Mouse (Mus musculus) right cerebral cortex, postnatal 4 days (tissue): ENCODE results near the gene Map3k5.

Source experiments
- DNase-seq: peaks from one replicate; pipeline ENCODE4 v3.0.0-alpha.2; 2022

Gene Map3k5

DNA sequence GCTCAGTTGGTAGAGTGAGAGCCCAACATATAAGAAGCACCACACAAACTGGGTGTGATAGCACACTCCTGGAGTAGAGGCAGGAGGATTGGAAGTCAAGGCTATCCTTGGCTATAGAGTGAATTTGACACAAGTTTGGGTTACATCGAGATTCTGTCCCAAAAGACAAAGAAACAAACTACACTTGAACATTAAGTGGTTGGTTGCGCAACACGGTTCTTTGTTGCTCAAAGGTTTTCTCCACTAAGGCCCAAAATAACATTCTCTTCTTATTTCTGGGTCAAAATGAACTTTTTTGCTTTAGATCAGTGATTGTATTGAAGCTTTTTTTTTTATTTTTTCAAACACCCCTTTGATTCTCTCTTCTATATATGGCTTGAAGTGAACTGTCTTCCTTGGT, 75.7 kb downstream of the Map3k5 start:
- no peak for DNase-seq

DNA sequence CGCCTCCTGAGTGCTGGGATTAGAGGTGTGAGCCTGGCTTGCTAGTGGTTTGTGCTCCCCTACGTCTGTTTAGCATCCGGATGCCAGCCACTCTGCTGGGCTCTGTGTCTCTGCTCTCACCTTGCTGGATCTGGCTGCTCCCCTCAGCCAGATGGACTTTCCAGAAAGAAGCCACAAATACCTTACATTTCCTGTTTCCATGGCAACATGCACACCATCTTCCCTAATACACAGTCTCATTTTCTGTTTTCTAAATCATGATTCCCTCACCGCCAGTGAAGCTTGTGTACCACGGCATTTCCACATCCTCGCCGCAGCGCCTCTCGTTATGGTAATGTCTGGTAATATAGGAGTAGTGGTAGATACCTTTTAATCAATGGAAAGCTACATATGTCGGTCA, 84.1 kb downstream of the Map3k5 start:
- DNase-seq: no peak

DNA sequence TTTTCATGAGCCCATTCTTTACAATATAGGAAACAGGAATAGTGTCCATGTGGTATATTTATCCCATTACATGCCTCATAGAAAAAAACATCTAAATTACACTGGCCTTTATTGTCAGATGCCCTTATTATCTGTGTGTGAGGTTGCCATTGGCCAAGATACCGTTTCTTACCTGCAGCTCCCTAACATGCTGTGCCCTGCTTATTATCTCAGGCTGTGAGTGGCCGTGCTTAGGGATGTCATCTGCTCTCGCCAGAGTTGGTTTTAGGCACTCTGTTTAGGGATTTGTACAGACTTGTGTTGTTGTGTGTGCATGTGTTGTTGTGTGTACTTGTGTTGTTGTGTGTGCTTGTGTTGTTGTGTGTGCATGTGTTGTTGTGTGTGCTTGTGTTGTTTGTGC, 84.5 kb downstream of the Map3k5 start:
- DNase-seq: no peak

DNA sequence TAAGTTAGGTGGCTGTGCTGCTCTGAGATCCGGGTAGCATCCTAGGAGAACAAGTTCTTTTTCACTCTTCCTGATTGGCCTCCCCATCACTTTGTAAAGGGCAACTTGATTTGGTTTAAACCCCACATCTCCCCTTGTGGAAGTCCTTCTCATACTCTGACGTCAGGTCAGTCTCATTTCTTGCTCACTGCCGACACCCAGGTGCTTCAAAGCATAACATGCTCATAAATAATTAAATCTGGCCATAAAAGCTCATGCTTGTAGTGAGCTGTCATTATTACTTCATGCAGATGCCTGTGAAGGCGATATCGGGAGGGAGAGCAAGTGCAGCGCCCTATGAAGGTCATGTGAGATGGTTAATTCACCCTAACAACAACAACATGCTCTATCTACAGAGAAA, 87.0 kb downstream of the Map3k5 start:
- DNase-seq: no peak

DNA sequence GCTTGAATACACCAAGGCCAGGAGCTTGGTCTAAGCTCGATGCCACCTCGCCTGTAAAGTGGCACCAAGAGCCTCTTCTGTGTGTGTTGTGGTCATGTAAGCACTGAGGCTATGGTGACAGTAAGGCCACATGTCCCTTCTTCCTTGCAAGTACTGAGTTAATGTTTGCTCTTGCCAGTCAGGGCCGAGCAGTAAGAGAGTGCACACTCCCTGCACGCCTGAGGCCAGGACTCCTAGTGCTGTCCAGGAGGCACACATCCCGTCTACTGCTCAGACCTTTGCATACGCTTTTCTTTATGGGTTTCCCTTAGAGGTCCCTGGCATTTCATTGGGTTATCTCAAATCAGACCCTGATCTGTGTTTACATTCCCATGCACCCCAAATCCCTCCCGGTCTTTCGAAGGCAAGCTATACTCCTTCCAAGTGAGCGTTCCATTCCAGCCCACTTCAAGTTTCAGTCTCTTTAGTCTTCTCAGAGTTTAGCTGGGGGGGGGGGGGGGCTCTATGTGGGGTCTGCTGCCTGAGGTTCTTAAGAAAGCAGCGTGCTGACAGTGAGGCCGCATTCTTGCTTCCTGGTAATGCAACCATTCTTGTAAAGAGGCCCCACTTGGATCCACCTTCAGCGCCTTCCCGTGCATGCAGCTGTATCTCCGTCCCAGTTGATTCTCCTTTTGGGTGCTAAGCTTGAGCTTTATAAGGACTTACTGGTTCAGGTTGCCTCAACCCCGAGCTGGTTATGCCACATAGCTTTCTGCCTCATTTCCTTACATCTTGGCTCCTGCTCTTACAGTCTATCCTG, 87.6 kb downstream of the Map3k5 start:
- no peak for DNase-seq

DNA sequence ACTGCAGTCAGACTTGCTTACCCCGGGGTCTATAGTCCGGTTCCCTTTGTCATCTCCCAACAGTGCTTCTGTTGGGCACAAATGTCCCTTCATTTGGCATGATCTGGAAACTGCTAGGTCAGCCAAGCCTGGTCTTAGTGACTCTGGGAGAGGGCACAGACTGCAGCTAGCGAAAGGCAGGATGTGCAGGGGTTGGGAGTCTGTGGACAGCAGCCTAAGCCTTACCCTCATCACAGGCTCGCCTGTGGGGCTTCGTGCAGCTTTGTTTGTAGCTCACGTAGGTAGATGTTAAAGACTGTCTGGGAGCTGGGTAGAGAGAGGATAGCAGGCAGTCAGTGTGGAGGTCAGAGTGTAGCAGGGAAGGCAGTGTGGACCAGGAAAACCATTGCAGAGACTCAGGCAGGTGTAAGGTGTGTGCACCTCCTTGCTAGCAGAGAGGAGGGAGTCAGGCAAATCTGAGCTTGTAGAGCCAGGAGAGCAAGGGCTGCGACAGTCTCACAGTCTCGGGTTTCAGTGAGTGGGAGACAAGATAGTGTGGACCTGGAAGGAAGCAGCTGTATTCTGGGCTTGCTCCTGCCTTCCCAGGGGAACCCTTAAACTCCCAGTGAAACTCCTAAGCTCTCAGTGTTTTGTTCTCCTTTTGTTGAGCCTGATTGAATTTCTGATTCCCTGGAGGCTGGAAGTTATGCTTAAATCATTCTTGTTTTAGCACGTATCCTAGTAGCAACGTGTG, 88.5 kb downstream of the Map3k5 start:
- no peak for DNase-seq

DNA sequence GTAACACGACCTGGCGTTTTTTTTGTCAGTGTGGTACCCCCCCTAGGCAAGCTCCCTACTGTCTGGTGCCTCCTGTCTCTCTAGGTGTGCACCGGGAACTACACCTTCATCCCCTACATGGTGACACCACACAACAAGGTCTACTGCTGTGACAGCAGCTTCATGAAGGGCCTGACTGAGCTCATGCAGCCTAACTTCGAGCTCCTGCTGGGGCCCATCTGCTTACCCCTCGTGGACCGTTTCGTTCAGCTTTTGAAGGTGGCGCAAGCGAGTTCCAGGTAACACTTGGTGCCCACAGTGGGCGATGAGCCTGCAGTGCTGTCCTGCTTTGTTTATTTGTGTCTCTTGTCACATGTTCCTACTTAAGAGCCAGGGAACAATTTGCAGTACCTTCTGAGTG, 89.3 kb downstream of the Map3k5 start:
- DNase-seq: no peak

DNA sequence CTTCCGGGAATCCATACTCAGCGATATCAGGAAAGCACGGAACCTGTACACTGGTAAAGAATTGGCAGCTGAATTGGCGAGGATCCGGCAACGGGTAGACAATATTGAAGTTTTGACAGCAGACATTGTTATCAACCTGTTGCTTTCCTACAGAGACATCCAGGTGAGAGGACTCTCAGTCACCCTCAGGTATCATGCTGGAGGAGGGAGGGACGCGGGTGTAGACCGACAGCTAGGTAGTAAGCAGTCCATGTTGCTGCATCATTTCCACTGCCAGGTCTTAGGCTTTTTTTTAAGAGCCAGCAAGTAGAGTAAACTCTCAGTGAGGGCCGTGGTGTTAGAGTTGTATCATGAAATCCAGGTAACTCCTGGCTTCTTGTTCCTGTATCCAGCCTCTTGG, 90.6 kb downstream of the Map3k5 start:
- DNase-seq: no peak

DNA sequence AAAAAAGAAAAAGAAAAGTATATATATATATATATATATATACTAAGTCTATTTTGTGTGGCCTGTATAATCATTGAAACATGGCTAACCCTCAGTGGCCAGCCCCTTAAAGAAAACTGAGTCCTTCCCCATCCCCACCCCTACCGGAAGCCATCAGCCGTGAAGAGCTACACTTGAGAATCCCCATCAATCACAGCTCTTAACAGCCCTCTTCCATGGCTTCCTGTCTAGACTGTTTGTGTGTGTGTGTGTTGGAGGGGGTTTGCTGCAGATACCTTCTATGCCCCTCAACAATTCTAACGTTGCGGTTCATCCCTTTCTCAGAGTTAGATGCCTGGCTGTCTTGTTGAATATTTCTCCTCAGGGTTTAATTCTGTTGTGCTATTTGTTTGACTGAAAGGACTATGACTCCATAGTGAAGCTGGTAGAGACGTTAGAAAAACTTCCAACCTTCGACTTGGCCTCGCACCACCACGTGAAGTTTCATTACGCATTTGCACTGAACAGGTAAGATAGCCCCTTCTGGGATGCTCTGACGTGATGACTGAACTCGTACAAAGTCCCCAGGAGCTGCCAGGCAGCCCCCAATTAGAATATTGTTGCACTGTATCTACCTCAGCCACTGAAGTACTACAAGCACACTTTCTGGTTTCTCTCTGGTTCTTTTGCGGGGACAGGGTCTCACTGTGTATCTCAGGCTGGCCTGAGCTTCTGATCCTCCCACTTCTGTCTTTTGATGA, 91.7 kb downstream of the Map3k5 start:
- no peak for DNase-seq

DNA sequence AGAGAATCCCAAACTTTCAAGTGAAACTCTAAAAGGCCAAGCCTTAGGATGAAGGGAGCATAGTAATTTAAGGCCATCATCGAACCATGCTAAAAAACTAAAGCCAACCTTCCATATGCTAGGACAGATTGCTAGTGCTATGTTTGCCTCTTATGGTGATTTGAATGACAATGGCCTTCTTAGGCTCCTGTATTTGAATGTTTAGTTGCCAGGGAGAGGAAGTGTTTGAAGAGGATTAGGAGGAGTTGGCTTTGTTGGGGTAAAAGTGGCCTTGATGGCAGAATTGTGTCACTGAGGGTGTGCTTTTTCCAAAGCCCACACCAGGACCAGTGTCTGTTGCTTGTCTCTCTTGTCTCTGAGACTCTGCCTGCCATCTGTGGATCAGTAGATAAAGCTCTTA, 96.4 kb downstream of the Map3k5 start:
- DNase-seq: no peak

DNA sequence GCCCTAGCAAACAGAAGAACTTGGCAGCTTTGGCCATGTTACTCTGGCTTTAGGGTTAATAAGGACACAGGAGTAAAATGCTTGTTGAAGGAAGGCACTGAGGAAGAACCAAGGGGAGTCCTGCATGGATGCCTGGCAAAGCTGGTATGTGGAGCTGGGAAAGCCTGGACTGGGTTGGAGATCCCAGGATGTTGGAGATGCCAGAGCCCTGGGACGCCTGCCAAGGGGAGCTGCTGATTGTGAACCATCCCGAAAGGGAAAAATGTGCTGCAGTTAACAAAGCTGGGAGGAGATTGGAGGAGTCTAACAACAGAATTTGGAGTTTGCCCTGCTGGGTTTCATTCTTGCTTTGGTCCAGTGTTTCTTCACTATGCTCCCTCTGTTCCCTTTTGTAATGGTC, 97.7 kb downstream of the Map3k5 start:
- peak; percentile 61 for DNase-seq

DNA sequence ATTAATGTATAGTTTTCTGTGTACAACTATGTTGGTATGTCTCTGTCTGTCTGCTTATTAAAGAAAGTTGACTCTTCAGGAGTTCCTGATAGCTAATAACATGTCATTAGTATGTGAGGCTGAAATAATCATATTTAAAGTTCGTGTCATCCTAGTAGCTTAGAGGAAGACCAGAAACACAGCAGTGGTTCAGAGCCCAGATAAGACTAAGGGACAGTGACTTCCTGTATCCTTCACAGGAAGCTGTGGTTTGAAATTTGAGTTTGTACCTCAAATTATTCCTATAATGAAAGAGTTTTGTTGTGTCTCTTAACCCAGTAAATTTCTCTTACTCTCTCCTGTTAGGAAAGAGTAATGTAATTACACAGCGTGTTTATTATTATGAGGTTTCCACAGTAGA, 102.1 kb downstream of the Map3k5 start:
- DNase-seq: no peak

DNA sequence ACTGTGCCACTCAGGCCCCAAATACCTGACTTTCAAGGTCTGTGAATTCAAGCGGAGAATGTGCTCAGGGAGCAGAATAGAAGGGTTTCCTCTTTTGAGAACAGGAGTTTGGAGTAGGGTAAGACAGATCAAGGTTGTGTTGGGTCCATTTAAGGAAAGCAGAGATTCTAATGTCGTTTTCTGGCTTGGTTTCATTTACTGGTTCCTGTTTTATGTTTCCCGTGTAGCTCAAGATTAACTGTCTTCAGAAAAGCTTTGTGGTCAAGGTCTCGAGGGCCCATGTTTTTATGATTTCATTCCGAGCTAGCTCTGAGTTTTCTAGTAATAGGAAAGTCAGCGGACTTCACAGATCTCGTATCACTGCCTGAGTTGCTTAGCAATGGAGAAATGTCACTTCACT, 102.6 kb downstream of the Map3k5 start:
- DNase-seq: no peak

DNA sequence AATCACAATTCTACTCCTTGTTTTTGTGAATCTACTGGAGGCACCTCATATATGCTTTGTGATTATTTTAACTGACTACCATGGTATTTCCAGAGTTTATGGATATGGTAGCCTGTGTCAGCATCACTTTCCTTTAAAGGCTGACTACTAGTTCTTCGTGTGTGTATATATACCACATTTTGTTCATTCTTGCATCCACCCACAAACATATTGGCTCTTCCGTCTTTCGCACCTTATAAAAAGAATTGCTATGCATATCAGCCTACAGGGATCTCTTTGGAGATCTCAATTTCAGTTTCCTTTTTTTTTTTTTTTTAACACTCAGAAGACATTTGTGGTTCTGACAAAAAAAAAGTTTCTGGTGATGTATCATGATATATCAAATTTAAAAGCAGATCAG, 105.3 kb downstream of the Map3k5 start:
- no peak for DNase-seq

DNA sequence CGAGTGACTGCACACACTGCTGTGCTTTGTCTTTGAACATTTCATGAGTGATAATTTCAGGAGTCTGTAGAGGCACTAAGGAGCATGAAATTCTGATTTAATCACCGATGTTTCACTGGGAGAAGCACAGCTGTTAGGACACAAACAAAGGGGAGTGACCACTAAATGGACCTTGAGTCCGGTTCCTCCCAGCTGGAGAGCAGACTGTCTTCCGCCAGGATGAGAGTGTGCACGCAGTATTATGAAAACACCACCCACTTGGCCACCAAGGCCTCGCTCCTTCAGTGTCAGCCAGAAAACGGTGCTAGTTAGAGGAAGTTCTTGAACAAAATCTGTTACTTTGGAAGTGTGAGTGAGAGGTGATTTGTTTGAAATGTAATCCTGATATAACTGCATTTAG, 105.8 kb downstream of the Map3k5 start:
- DNase-seq: no peak

DNA sequence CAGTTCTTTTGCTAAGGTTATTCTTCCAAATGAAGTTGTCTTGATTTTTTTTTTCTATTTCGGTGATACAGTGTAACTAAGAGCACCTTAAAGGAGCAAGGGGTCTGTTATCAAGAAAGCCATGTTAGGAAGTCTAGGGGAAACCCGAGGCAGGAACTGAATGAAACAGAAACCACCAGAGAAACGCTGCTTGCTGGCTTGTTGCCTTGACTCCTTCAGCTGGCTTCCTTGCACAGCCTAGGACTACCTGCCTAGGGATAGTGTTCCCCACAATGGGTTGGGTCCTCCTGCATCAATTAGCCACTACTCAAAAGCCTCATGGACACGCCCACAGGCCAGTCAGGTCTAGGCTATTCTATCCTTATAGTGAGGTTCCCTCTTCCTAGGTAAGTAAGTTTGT, 106.4 kb downstream of the Map3k5 start:
- DNase-seq: no peak

DNA sequence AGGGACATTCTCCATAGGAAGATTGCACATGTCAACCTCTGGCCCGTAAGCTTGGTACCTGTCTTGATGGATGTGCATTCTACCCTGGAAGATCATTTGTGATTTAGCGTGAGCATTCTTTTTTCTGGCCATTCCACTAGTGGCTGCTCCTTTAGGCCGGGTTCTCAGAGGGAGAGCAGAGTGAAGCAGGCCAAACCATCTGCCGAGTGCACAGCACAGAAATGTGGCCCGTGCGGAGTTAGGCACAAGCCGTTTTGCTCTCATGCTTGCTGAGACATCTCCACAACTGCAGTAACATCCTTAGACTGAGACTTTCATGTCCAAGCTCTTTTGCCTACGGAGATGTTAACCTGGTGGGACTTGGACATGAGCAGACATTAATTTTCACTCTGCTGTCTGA, 107.8 kb downstream of the Map3k5 start:
- no peak for DNase-seq

DNA sequence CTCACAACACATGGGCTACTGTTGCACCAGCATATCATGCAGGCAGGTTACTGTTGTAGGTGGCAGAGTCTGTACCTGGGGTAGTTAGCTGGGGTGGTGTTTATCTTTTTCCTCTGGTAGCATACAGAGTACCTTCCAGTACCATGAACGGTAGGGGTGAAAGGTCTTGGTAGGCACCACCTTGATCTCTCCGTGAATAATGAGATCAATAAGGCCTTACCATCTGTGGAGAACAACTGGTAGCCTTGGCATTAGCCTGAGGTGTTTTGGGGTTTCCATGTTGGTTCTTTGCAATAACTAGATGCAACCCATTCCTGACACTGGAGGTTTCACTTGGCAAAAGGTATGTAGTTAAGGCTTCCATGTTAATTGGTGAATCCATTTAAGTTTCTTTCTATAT, 109.8 kb downstream of the Map3k5 start:
- DNase-seq: no peak

DNA sequence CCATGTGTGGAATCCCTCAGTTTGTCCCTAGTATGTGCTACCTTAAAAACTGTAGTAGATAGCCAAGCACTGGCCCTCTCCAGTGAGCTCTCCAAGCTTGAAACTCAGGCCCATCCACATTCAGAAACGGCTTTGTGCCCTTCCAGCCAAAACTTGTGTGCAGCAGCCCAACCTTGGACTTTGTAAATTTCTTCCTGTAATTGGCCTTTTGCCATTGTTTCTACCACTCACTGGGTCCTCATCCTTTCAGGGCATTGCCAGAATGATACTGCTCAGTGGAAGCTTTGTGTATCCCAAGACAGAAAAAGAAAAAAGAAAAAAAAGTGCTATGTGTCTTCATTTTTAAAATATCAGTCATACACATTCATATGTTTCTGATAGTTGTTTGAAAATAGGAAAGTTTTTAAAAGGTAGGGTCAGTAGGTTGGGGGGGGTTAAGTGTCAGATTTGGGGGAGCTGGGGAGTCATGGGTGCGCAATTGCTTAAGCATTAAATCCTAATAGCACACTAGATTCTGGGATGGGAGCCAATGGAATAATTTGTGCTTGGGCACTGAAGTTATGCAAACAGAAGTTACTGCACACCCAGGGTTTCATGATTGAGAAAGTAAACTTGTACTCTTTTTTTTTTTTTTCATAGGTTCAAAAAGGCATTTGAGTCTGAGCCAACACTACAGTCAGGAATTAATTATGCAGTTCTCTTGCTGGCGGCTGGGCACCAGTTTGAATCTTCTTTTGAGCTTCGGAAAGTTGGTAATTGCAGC, 111.6 kb downstream of the Map3k5 start:
- no peak for DNase-seq

DNA sequence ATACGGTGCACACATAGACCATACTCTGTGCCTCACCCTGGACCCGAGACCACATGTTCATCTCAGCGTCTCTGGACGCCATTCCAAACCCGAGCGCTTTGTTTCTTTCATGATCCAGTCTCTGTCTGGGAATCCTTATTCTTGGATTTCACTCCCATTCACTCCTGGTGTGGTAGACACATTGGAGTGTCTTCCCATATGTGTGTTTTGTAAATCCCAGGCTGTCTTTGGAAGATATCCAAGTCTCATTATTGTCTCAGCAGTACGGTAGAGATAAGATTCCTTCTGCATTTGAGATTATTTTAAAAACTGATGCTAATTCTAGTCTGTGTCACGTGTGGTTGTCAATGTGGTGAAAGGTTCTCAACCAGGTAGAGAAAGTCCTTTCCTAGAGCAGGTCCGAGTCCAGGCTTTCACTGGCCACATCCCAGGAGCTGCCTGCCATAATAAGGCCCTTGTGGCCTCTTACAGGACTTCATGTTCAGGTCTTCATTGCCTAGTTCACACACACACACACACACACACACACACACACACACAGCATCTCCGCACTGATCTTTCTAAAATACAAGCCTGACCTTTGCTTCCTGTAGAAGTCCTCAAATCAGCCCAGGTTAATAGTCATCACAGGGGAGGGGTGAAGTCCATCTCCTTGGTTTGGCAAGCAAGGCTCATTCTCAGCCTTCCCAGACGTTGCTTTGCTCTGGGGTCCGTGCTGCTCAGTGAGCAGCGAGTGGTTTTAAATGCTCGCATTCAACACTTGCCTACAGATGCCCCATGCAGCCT, 122.8 kb downstream of the Map3k5 start:
- no peak for DNase-seq

DNA sequence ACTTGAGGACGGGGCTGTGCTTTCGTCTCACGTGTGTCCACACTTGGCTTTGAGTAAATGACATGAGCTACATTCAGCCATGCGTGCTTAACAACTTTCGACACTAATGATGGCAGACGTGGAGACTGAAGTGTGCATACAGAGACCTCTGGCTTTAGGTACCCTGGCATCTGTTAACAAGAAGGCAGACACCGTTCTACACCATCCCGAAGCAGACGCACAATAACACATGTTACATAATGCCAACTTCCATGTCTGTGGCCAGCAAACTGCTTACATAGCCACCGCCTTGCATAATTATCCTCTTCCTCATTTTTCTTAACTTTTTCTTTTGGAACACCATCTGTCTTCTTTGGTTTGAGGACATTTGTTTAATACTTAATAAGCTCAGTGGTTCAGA, 123.8 kb downstream of the Map3k5 start:
- no peak for DNase-seq

DNA sequence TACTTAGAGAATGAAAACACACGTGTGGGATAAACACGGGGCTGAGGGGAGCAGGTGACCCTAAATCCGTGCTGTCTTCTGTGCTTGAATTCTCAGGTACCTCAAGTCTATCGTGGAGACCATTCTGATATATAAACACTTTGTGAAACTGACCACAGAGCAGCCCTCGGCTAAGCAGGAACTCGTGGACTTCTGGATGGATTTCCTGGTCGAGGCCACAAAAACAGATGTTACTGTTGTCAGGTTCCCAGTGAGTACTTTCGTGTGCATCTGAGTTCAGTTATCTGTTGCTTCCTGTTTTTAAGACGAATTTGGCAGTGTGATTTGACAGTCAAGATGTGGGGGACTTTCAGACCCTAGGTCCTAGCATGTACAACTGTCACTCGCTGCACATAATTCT, 124.6 kb downstream of the Map3k5 start:
- DNase-seq: no peak
